Mouse (Mus musculus) CH12.LX (cell line): ENCODE measurements around the gene Zmpste24. TPM values are rescaled to one million over a fixed set of nuclear protein-coding genes. Genes with fewer than 3 reads are reported as not detected.

ENCODE experiments used
- DNase-seq: peaks from one replicate; pipeline ENCODE4 v3.0.0-alpha.2; 2013; ENCODE audit errors: extremely low read depth
- H3K27ac ChIP-seq: 2 replicates; pipeline ENCODE4 v1.5.1; 2012; ENCODE audit warnings: low read depth, mild to moderate bottlenecking, control low read depth, moderate library complexity; ENCODE audit not compliant: insufficient read depth
- H3K27me3 ChIP-seq: replicated peaks from 2 replicates; pipeline ENCODE3; 2012; ENCODE audit warnings: inconsistent platforms
- H3K36me3 ChIP-seq, 2 experiments: replicated peaks in 1 of 2; 2 replicates each; pipeline versions ENCODE3 to v1.6.1; 2012; ENCODE audit warnings: inconsistent platforms in 1 of 2, low read length in 1 of 2, mild to moderate bottlenecking in 1 of 2, mixed read lengths in 1 of 2, moderate library complexity in 1 of 2; ENCODE audit not compliant: control insufficient read depth in 1 of 2, insufficient read depth in 1 of 2
- H3K4me1 ChIP-seq, 2 experiments: 2 replicates each; pipeline ENCODE4 v1.6.1; 2012; ENCODE audit warnings: inconsistent platforms in 1 of 2, moderate library complexity in 1 of 2; ENCODE audit not compliant: insufficient read depth in 2 of 2, control insufficient read depth in 1 of 2
- H3K4me2 ChIP-seq: 2 replicates; pipeline ENCODE4 v1.6.1; 2012; ENCODE audit warnings: low read depth, mild to moderate bottlenecking, control low read depth; ENCODE audit not compliant: poor library complexity, insufficient read depth, severe bottlenecking
- H3K4me3 ChIP-seq, 3 experiments: fragments of 150-350 bp in 1 of 3; sonication (generic) in 1 of 3; replicated peaks in 1 of 3; 2 replicates each; pipeline versions ENCODE3 to v1.5.1; 2011 to 2012; ENCODE audit warnings: low read depth in 2 of 3, low read length in 2 of 3, mild to moderate bottlenecking in 2 of 3, moderate library complexity in 2 of 3, control low read depth in 1 of 3, improper control_type of control experiment in 1 of 3, inconsistent platforms in 1 of 3, mixed read lengths in 1 of 3; ENCODE audit not compliant: poor library complexity in 1 of 3
- H3K79me2 ChIP-seq: replicated peaks from 2 replicates; pipeline ENCODE4 v1.6.1; 2012; ENCODE audit warnings: mild to moderate bottlenecking, moderate library complexity; ENCODE audit not compliant: control insufficient read depth, poor library complexity, insufficient read depth, severe bottlenecking; ENCODE audit errors: extremely low read depth
- H3K9ac ChIP-seq: 2 replicates; pipeline ENCODE4 v1.6.1; 2012; ENCODE audit warnings: low read depth, mild to moderate bottlenecking, control low read depth, moderate library complexity; ENCODE audit not compliant: insufficient read depth
- H3K9me3 ChIP-seq: replicated peaks from 2 replicates; pipeline ENCODE3; 2012; ENCODE audit warnings: low read length, inconsistent platforms, mixed read lengths
- BHLHE40 ChIP-seq: IDR thresholded peaks from 2 replicates; pipeline ENCODE4 v1.6.1; 2011; ENCODE audit warnings: mild to moderate bottlenecking, low read depth, low read length, improper control_type of control experiment
- E2F4 ChIP-seq: IDR thresholded peaks from 2 replicates; pipeline ENCODE4 v1.6.1; 2011; ENCODE audit warnings: low read depth, low read length, improper control_type of control experiment; ENCODE audit not compliant: insufficient replicate concordance
- ETS1 ChIP-seq: conservative IDR thresholded peaks from 2 replicates; pipeline ENCODE4 v1.6.1; 2012; ENCODE audit warnings: low read depth, mild to moderate bottlenecking, inconsistent platforms, low read length, improper control_type of control experiment, moderate library complexity
- KAT2A ChIP-seq: IDR thresholded peaks from 2 replicates; pipeline ENCODE4 v1.6.1; 2012; ENCODE audit warnings: low read length, improper control_type of control experiment, inconsistent platforms; ENCODE audit not compliant: insufficient replicate concordance
- MEF2A ChIP-seq: IDR thresholded peaks from 2 replicates; pipeline ENCODE4 v1.6.1; 2014; ENCODE audit warnings: low read depth, mild to moderate bottlenecking, inconsistent platforms, low read length, improper control_type of control experiment, borderline replicate concordance
- MYC ChIP-seq: IDR thresholded peaks from 2 replicates; pipeline ENCODE4 v1.6.1; 2011; ENCODE audit warnings: low read depth, mild to moderate bottlenecking, improper control_type of control experiment, low read length
- SMC3 ChIP-seq: IDR thresholded peaks from 2 replicates; pipeline ENCODE4 v1.6.1; 2011; ENCODE audit warnings: low read depth, low read length, improper control_type of control experiment
- TCF12 ChIP-seq: IDR thresholded peaks from 2 replicates; pipeline ENCODE4 v1.6.1; 2014; ENCODE audit warnings: low read depth, mild to moderate bottlenecking, inconsistent platforms, low read length, improper control_type of control experiment
- UBTF ChIP-seq: IDR thresholded peaks from 2 replicates; pipeline ENCODE4 v1.6.1; 2012; ENCODE audit warnings: low read depth, mild to moderate bottlenecking, inconsistent platforms, low read length, improper control_type of control experiment, moderate library complexity
- dilution Hi-C: fragments of 300-500 bp; cut with MboI; formaldehyde crosslinking; loops from 2 replicates; pipeline ENCODE4 v1.14.3; 2020; ENCODE audit warnings: low sequenced_read_pairs; ENCODE audit not compliant: extremely low pct_unique_long_range_greater_than_20kb, extremely low pct_ligation_motif_present
- in situ Hi-C: fragments of 300-500 bp; cut with MboI; formaldehyde crosslinking; loops from 3 replicates; pipeline ENCODE4 v1.14.3; 2019; ENCODE audit warnings: low sequenced_read_pairs, low pct_ligation_motif_present, low pct_unique_long_range_greater_than_20kb, mixed read lengths
- polyA plus RNA-seq: library from polyadenylated mRNA; unstranded; fragments of >175 nt; gene quantifications from 2 replicates; pipeline ENCODE4 v1.2.1, GENCODE M21; 2012; ENCODE audit warnings: low read depth; ENCODE audit not compliant: insufficient read length
- total RNA-seq, 2 experiments: library from RNA; depleted of rRNA; stranded (reverse); fragments of 300-350 nt in 1 of 2; fragments of >200 nt in 1 of 2; gene quantifications; 2 replicates each; pipeline ENCODE4 v1.2.3; 2012 to 2014

Zmpste24 gene
- total and polyA plus RNA-seq, 3 experiments: 22.3 to 59.1 (median 55.7) TPM

- no peak for TF ChIP-seq UBTF
- TF ChIP-seq E2F4: no peak
- TF ChIP-seq BHLHE40: no peak
- TF ChIP-seq ETS1: peak; percentile 56; the same call in 1 of the 2 replicates
- no peak for TF ChIP-seq KAT2A
- no peak for TF ChIP-seq MEF2A
- TF ChIP-seq TCF12: no peak
- TF ChIP-seq, all 38 proteins: peak for 16
Observed at GRCm38 (mm10) chr4:121014594-121015267, 83.3 kb downstream of the Zmpste24 start (continued).

GRCm38 (mm10) chr4:121010770-121011549 is 87.1 kb downstream of the Zmpste24 start:
- H3K79me2 ChIP-seq: peaks cover 89% of the 10 kb centered on the region
- no peak for DNase-seq
- H3K27me3 ChIP-seq: no peaks in the 10 kb centered on the region
- peaks cover 16 to 76% of the 10 kb centered on the region in 2 experiments for H3K4me1 ChIP-seq
- H3K27ac ChIP-seq: no peak overlapping the region
- H3K4me3 ChIP-seq: no peak overlapping the region
- no peak for TF ChIP-seq SMC3
- TF ChIP-seq BHLHE40: peak; percentile 34; the same call in 1 of the 2 replicates
- no peak for TF ChIP-seq MYC
- no peak for TF ChIP-seq E2F4
- no peaks in the 10 kb centered on the region for H3K9me3 ChIP-seq
- in situ Hi-C loops (no loop called here), dilution Hi-C loops (no loop called here)
- no peak overlapping the region for H3K4me2 ChIP-seq
- H3K36me3 ChIP-seq: peaks cover 0 to 18% of the 10 kb centered on the region in 2 experiments
- no peak overlapping the region for H3K9ac ChIP-seq

Other genes starting within 250 kb of the Zmpste24 start
- 0.04 and 0.17 TPM in 2 replicates for gene Rims3, start 243.4 kb downstream of the Zmpste24 start, total RNA-seq (2012; rRNA removed)
- gene Rims3, start 243.4 kb downstream of the Zmpste24 start, total RNA-seq (2014; rRNA removed): 0.05 TPM in 1 of 2 replicates, not detected in the other
- gene Rims3, start 243.4 kb downstream of the Zmpste24 start, polyA plus RNA-seq: 0.08 and 0.13 TPM in 2 replicates
- gene Exo5, start 173.2 kb downstream of the Zmpste24 start, total RNA-seq (2012; rRNA removed): 13.4 and 13.9 TPM in 2 replicates
- 17.4 and 23.0 TPM in 2 replicates for gene Exo5, start 173.2 kb downstream of the Zmpste24 start, total RNA-seq (2014; rRNA removed)
- gene Exo5, start 173.2 kb downstream of the Zmpste24 start, polyA plus RNA-seq: 24.0 and 25.3 TPM in 2 replicates
- gene Zfp69, start 146.5 kb downstream of the Zmpste24 start, total RNA-seq (2012; rRNA removed): 0.71 and 0.89 TPM in 2 replicates
- 0.46 and 0.72 TPM in 2 replicates for gene Zfp69, start 146.5 kb downstream of the Zmpste24 start, total RNA-seq (2014; rRNA removed)
- 1.3 and 2.2 TPM in 2 replicates for gene Zfp69, start 146.5 kb downstream of the Zmpste24 start, polyA plus RNA-seq
- 27.4 and 29.1 TPM in 2 replicates for gene Smap2, start 81.0 kb downstream of the Zmpste24 start, total RNA-seq (2012; rRNA removed)
- 20.0 and 20.1 TPM in 2 replicates for gene Smap2, start 81.0 kb downstream of the Zmpste24 start, total RNA-seq (2014; rRNA removed)
- gene Smap2, start 81.0 kb downstream of the Zmpste24 start, polyA plus RNA-seq: 110 and 111 TPM in 2 replicates
- not detected in 2 replicates for gene Col9a2, start 58.9 kb downstream of the Zmpste24 start, total RNA-seq (2012; rRNA removed)
- not detected in 2 replicates for gene Col9a2, start 58.9 kb downstream of the Zmpste24 start, total RNA-seq (2014; rRNA removed)
- not detected in 2 replicates for gene Col9a2, start 58.9 kb downstream of the Zmpste24 start, polyA plus RNA-seq
- gene Tmco2, start 11.0 kb upstream of the Zmpste24 start, total RNA-seq (2012; rRNA removed): not detected in 2 replicates
- not detected in 2 replicates for gene Tmco2, start 11.0 kb upstream of the Zmpste24 start, total RNA-seq (2014; rRNA removed)
- gene Tmco2, start 11.0 kb upstream of the Zmpste24 start, polyA plus RNA-seq: not detected in 2 replicates
- gene Rlf, start 116.8 kb upstream of the Zmpste24 start, total RNA-seq (2012; rRNA removed): 13.2 and 17.4 TPM in 2 replicates
- 25.1 and 25.5 TPM in 2 replicates for gene Rlf, start 116.8 kb upstream of the Zmpste24 start, total RNA-seq (2014; rRNA removed)
- gene Rlf, start 116.8 kb upstream of the Zmpste24 start, polyA plus RNA-seq: 8.8 and 9.4 TPM in 2 replicates
- not detected in 2 replicates for gene Gm12888, start 226.7 kb upstream of the Zmpste24 start, total RNA-seq (2012; rRNA removed)
- not detected in 2 replicates for gene Gm12888, start 226.7 kb upstream of the Zmpste24 start, total RNA-seq (2014; rRNA removed)
- gene Gm12888, start 226.7 kb upstream of the Zmpste24 start, polyA plus RNA-seq: not detected in 2 replicates